Mouse (Mus musculus) thymus, postnatal 36 days (tissue): Measurements from ENCODE around the gene Acsm2.
"Not testable (repeated sequence)": the region's sequence is repeated elsewhere in the genome, so short reads cannot be mapped to it uniquely, and the experiment has no call there.

Source experiments
- DNase-seq, 2 experiments: peaks; one replicate each; pipeline ENCODE4 v3.0.0; 2022; ENCODE audit warnings: mixed read lengths in 2 of 2

Acsm2 gene

GRCm38 (mm10) chr7:119554040-119554439 lies at the start of gene Acsm2:
TSS of gene Acsm2 (plus strand) at chr7:119554340.
- no peak for DNase-seq

GRCm38 (mm10) chr7:119511143-119511542 lies 43.0 kb upstream of the Acsm2 start:
- no peak for DNase-seq

GRCm38 (mm10) chr7:119513056-119513455 lies 41.1 kb upstream of the Acsm2 start:
- DNase-seq, result no peak

- no peak for DNase-seq
Measured at GRCm38 (mm10) chr7:119515492-119516271, 38.5 kb upstream of the Acsm2 start.

- no peak for DNase-seq
Measured at GRCm38 (mm10) chr7:119516272-119516558, 37.9 kb upstream of the Acsm2 start.

- no peak for DNase-seq
Measured at GRCm38 (mm10) chr7:119519163-119519562, 35.0 kb upstream of the Acsm2 start, which contains the start of gene Acsm5. TSS of gene Acsm5 (plus strand) at chr7:119519463.

- DNase-seq, result peak; percentile 18 to 23
Measured at GRCm38 (mm10) chr7:119519654-119520053, 34.5 kb upstream of the Acsm2 start.

- DNase-seq, result no peak
Measured at GRCm38 (mm10) chr7:119521816-119522215, 32.3 kb upstream of the Acsm2 start.

GRCm38 (mm10) chr7:119522385-119522784 lies 31.8 kb upstream of the Acsm2 start:
- no peak for DNase-seq

- no peak for DNase-seq
Measured at GRCm38 (mm10) chr7:119523389-119523788, 30.8 kb upstream of the Acsm2 start, which contains the start of gene Pdilt. TSS of gene Pdilt (minus strand) at chr7:119523489.

- no peak for DNase-seq
Measured at GRCm38 (mm10) chr7:119525881-119526281, 28.3 kb upstream of the Acsm2 start.

- no peak for DNase-seq
Measured at GRCm38 (mm10) chr7:119526486-119526885, 27.7 kb upstream of the Acsm2 start.

- DNase-seq, result no peak
Measured at GRCm38 (mm10) chr7:119527135-119527534, 27.0 kb upstream of the Acsm2 start.

GRCm38 (mm10) chr7:119527548-119527947 lies 26.6 kb upstream of the Acsm2 start:
- no peak for DNase-seq

GRCm38 (mm10) chr7:119528617-119529016 lies 25.5 kb upstream of the Acsm2 start:
- no peak for DNase-seq

- no peak for DNase-seq
Measured at GRCm38 (mm10) chr7:119532924-119533323, 21.2 kb upstream of the Acsm2 start.

- no peak for DNase-seq
Measured at GRCm38 (mm10) chr7:119534389-119534788, 19.8 kb upstream of the Acsm2 start.

GRCm38 (mm10) chr7:119542445-119542844 lies 11.7 kb upstream of the Acsm2 start:
- DNase-seq, result no peak

GRCm38 (mm10) chr7:119545572-119545971 lies 8.6 kb upstream of the Acsm2 start:
- DNase-seq, result no peak

- no peak for DNase-seq
Measured at GRCm38 (mm10) chr7:119550471-119551222, 3.5 kb upstream of the Acsm2 start.

GRCm38 (mm10) chr7:119559789-119560451 lies 5.8 kb downstream of the Acsm2 start:
- no peak for DNase-seq

GRCm38 (mm10) chr7:119560452-119560835 lies 6.3 kb downstream of the Acsm2 start:
- DNase-seq, result no peak

- DNase-seq, result no peak
Measured at GRCm38 (mm10) chr7:119561441-119561840, 7.3 kb downstream of the Acsm2 start.

- DNase-seq, result not testable (repeated sequence)
Measured at GRCm38 (mm10) chr7:119562476-119562875, 8.3 kb downstream of the Acsm2 start.
